Mouse (Mus musculus): Measurements from ENCODE around the gene Olfr545. TPM values are rescaled to one million over a fixed set of nuclear protein-coding genes. Genes with fewer than 3 reads are reported as not detected.
"Not testable (repeated sequence)": the region's sequence is repeated elsewhere in the genome, so short reads cannot be mapped to it uniquely, and the experiment has no call there.

The Olfr545 gene
- polyA plus RNA-seq, 1 experiment = not detected

GRCm38 (mm10) chr7:102501986-102502385 is 2.6 kb upstream of the Olfr545 start:
- Histone ChIP-seq H3K27ac (ENCODE audit: insufficient read depth, low read depth, low read length) (no peak overlapping the region), H3K4me1 (ENCODE audit: control insufficient read depth, insufficient read depth, insufficient read length, low read length) (no peaks in the 10 kb centered on the region), H3K36me3 (ENCODE audit: control insufficient read depth, insufficient read depth, low read length) (no peaks in the 10 kb centered on the region), H3K27me3 (ENCODE audit: control insufficient read depth, insufficient read depth, low read length) (no peaks in the 10 kb centered on the region; the same call in 1 of the 2 replicates), H3K4me3 (ENCODE audit: low read depth, low read length) (no peak overlapping the region)
- 69% methylated on average over 5 of the region's 5 CpGs for WGBS
- no peak for TF ChIP-seq CTCF (IDR thresholded peaks at IDR 0.05; ENCODE audit: extremely low read depth, insufficient read length, insufficient replicate concordance, low read depth, low read length)
- TF ChIP-seq POLR2A (IDR thresholded peaks at IDR 0.05; ENCODE audit: low read depth, low read length) = no peak

GRCm38 (mm10) chr7:102494416-102494815 is 5.0 kb downstream of the Olfr545 start:
- H3K27me3 ChIP-seq (ENCODE audit: control insufficient read depth, insufficient read depth, low read length); H3K36me3 ChIP-seq (ENCODE audit: control insufficient read depth, insufficient read depth, low read length); H3K27ac ChIP-seq (ENCODE audit: insufficient read depth, low read depth, low read length); H3K4me1 ChIP-seq (ENCODE audit: control insufficient read depth, insufficient read depth, insufficient read length, low read length); H3K4me3 ChIP-seq (ENCODE audit: low read depth, low read length): not testable (repeated sequence)
- 44% methylated on average over 7 of the region's 7 CpGs for WGBS

- WGBS = 48% methylated on average over 1 of the region's 1 CpGs
- Histone ChIP-seq H3K4me3 (ENCODE audit: low read depth, low read length) (no peak within 1 kb of the TSS), H3K27me3 (ENCODE audit: control insufficient read depth, insufficient read depth, low read length) (no peaks in the 10 kb centered on the region), H3K36me3 (ENCODE audit: control insufficient read depth, insufficient read depth, low read length) (no peaks in the 10 kb centered on the region), H3K4me1 (ENCODE audit: control insufficient read depth, insufficient read depth, insufficient read length, low read length) (no peaks in the 10 kb centered on the region), H3K27ac (ENCODE audit: insufficient read depth, low read depth, low read length) (no peak within 1 kb of the TSS)
- TF ChIP-seq CTCF (IDR thresholded peaks at IDR 0.05; ENCODE audit: extremely low read depth, insufficient read length, insufficient replicate concordance, low read depth, low read length) (no peak), POLR2A (IDR thresholded peaks at IDR 0.05; ENCODE audit: low read depth, low read length) (no peak)
Measured at GRCm38 (mm10) chr7:102488161-102488560, 11.2 kb downstream of the Olfr545 start, which contains the start of gene Olfr544. Gene Olfr544, minus strand, starts transcription at chr7:102488313.

GRCm38 (mm10) chr7:102486105-102486504 is 13.3 kb downstream of the Olfr545 start:
- Histone ChIP-seq H3K27ac (ENCODE audit: insufficient read depth, low read depth, low read length) (no peak overlapping the region), H3K4me1 (ENCODE audit: control insufficient read depth, insufficient read depth, insufficient read length, low read length) (no peaks in the 10 kb centered on the region), H3K36me3 (ENCODE audit: control insufficient read depth, insufficient read depth, low read length) (no peaks in the 10 kb centered on the region), H3K4me3 (ENCODE audit: low read depth, low read length) (no peak overlapping the region), H3K27me3 (ENCODE audit: control insufficient read depth, insufficient read depth, low read length) (no peaks in the 10 kb centered on the region)
- no peak for TF ChIP-seq CTCF (IDR thresholded peaks at IDR 0.05; ENCODE audit: extremely low read depth, insufficient read length, insufficient replicate concordance, low read depth, low read length)
- no peak for TF ChIP-seq POLR2A (IDR thresholded peaks at IDR 0.05; ENCODE audit: low read depth, low read length)
- WGBS = 33% methylated on average over 1 of the region's 1 CpGs

- not testable (repeated sequence) for H3K27ac ChIP-seq (ENCODE audit: insufficient read depth, low read depth, low read length)
Measured at GRCm38 (mm10) chr7:102484766-102485165, 14.6 kb downstream of the Olfr545 start.

GRCm38 (mm10) chr7:102483665-102484064 is 15.7 kb downstream of the Olfr545 start:
- Histone ChIP-seq H3K4me3 (ENCODE audit: low read depth, low read length) (no peak overlapping the region), H3K27me3 (ENCODE audit: control insufficient read depth, insufficient read depth, low read length) (no peaks in the 10 kb centered on the region), H3K36me3 (ENCODE audit: control insufficient read depth, insufficient read depth, low read length) (no peaks in the 10 kb centered on the region), H3K4me1 (ENCODE audit: control insufficient read depth, insufficient read depth, insufficient read length, low read length) (peaks cover 6% of the 10 kb centered on the region; the same call in 1 of the 2 replicates), H3K27ac (ENCODE audit: insufficient read depth, low read depth, low read length) (no peak overlapping the region)
- TF ChIP-seq POLR2A (IDR thresholded peaks at IDR 0.05; ENCODE audit: low read depth, low read length) = no peak
- TF ChIP-seq CTCF (IDR thresholded peaks at IDR 0.05; ENCODE audit: extremely low read depth, insufficient read length, insufficient replicate concordance, low read depth, low read length) = no peak
- WGBS = 79% methylated on average over 2 of the region's 2 CpGs

More at GRCm38 (mm10) chr7:102484766-102485165, 14.6 kb downstream of the Olfr545 start:
- H3K4me1 ChIP-seq (ENCODE audit: control insufficient read depth, insufficient read depth, insufficient read length, low read length); H3K27me3 ChIP-seq (ENCODE audit: control insufficient read depth, insufficient read depth, low read length); H3K36me3 ChIP-seq (ENCODE audit: control insufficient read depth, insufficient read depth, low read length); H3K4me3 ChIP-seq (ENCODE audit: low read depth, low read length): not testable (repeated sequence)
- 56% methylated on average over 8 of the region's 8 CpGs for WGBS

- TF ChIP-seq POLR2A (IDR thresholded peaks at IDR 0.05; ENCODE audit: low read depth, low read length) = no peak
- no peak for TF ChIP-seq CTCF (IDR thresholded peaks at IDR 0.05; ENCODE audit: extremely low read depth, insufficient read length, insufficient replicate concordance, low read depth, low read length)
- 92% methylated on average over 4 of the region's 4 CpGs for WGBS
- H3K27ac ChIP-seq (ENCODE audit: insufficient read depth, low read depth, low read length) = no peak within 1 kb of the TSS
- no peaks in the 10 kb centered on the region for H3K36me3 ChIP-seq (ENCODE audit: control insufficient read depth, insufficient read depth, low read length)
- H3K4me3 ChIP-seq (ENCODE audit: low read depth, low read length) = no peak within 1 kb of the TSS
- no peaks in the 10 kb centered on the region for H3K27me3 ChIP-seq (ENCODE audit: control insufficient read depth, insufficient read depth, low read length)
- peaks cover 6% of the 10 kb centered on the region; the same call in 1 of the 2 replicates for H3K4me1 ChIP-seq (ENCODE audit: control insufficient read depth, insufficient read depth, insufficient read length, low read length)
Measured at GRCm38 (mm10) chr7:102481579-102481978, 17.8 kb downstream of the Olfr545 start, which contains the start of gene Olfr543. Gene Olfr543, minus strand, starts transcription at chr7:102481679.

GRCm38 (mm10) chr7:102480821-102481220 is 18.6 kb downstream of the Olfr545 start:
- peaks cover 6% of the 10 kb centered on the region; the same call in 1 of the 2 replicates for H3K4me1 ChIP-seq (ENCODE audit: control insufficient read depth, insufficient read depth, insufficient read length, low read length)
- WGBS = 64% methylated on average over 4 of the region's 4 CpGs

More at GRCm38 (mm10) chr7:102480821-102481220, 18.6 kb downstream of the Olfr545 start:
- TF ChIP-seq POLR2A (IDR thresholded peaks at IDR 0.05; ENCODE audit: low read depth, low read length) = no peak
- TF ChIP-seq CTCF (IDR thresholded peaks at IDR 0.05; ENCODE audit: extremely low read depth, insufficient read length, insufficient replicate concordance, low read depth, low read length) = no peak
- Histone ChIP-seq H3K4me3 (ENCODE audit: low read depth, low read length) (no peak overlapping the region), H3K27me3 (ENCODE audit: control insufficient read depth, insufficient read depth, low read length) (no peaks in the 10 kb centered on the region), H3K27ac (ENCODE audit: insufficient read depth, low read depth, low read length) (no peak overlapping the region), H3K36me3 (ENCODE audit: control insufficient read depth, insufficient read depth, low read length) (no peaks in the 10 kb centered on the region)

All from small intestine, adult 2 months (tissue).